Mouse (Mus musculus): ENCODE data around the gene Dtnbp1. TPM values are rescaled to one million over a fixed set of nuclear protein-coding genes. Genes with fewer than 3 reads are reported as not detected.

Dtnbp1 gene
- polyA plus RNA-seq, 1 experiment from 2014 or later: 118 TPM

Other genes with a start within 250 kb of the Dtnbp1 start
- not detected in 2 replicates for gene Gm9817, start 76.5 kb upstream of the Dtnbp1 start, polyA plus RNA-seq (2015; fragmentation: Nextera tagmentation; extraction: Ambion mirVana)

All from forebrain, embryonic 16.5 days (tissue).